Mouse (Mus musculus) lung, adult 2 months (tissue): ENCODE data around the gene Hist1h2af.
"Not testable (repeated sequence)": the region's sequence is repeated elsewhere in the genome, so short reads cannot be mapped to it uniquely, and the experiment has no call there.

Experiments
- CTCF ChIP-seq: fragments of 200-500 bp; IDR thresholded peaks from 2 replicates; pipeline ENCODE4 v1.5.1; 2011; ENCODE audit warnings: mild to moderate bottlenecking, low read length, control low read depth; ENCODE audit not compliant: insufficient read depth
- POLR2A ChIP-seq: fragments of 200-500 bp; IDR thresholded peaks from 2 replicates; pipeline ENCODE4 v1.6.1; 2011; ENCODE audit warnings: low read depth, mild to moderate bottlenecking, control low read depth, low read length, borderline replicate concordance; ENCODE audit errors: extremely low read depth

- not testable (repeated sequence) for TF ChIP-seq POLR2A, CTCF
Observed at GRCm38 (mm10) chr13:23560699-23561098, 27.0 kb downstream of the Hist1h2af start.
